In the genomic region with DNA sequence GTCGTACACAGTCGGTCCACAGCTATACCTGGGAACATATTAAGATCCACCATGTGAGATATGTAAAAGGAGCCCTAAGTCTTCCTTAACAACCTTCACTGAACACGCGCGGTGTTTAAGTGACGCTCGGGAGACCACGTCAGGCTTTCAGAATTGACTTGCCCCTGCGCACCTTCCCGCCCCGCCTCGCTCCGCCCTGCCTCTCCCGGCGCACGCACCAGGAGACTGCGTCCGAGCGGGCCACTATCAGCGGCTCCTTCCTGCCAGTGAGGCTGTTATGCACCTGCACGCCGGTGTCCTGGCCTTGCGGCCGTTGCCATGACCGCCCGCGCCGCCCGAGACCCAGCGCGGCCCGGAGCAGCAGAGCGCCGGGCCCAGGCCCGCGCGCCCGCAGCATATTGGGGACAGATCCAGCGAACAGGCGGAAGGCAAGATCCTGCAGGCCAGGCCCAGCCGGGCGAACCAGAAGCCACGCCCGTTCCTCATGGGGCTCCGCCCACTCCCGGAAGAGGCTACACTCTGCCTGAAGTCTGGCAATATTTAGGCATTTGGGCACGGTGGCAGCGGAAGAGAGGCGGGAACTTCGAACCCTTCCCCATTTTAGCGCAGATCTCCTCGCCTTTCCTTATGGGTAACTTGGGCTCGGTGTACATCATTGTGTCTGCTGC, we compare ENCODE assay signal across 8 mouse cellular contexts. TPM values are rescaled to one million over a fixed set of nuclear protein-coding genes. Genes with fewer than 3 reads are reported as not detected.
A peak's percentile ranks its signal among the peaks of the same experiment; 100 is the strongest.
DNase-seq lines count a peak whose midpoint lies in the region; ATAC-seq lines count a peak whose summit lies in the region.

Gene Cars2 (minus strand): TSS at position 503 of the 668 bp plus-strand sequence.

- peak within 1 kb of the TSS; percentile 92 for H3K27ac ChIP-seq in hindbrain, embryonic 12.5 days

- H3K4me3 ChIP-seq in hindbrain, embryonic 12.5 days, result peak within 1 kb of the TSS; percentile 82

- H3K36me3 ChIP-seq in hindbrain, embryonic 12.5 days, result peaks cover 10% of the 10 kb centered on the region

- peak; percentile 66 for ATAC-seq in hindbrain, embryonic 12.5 days (ENCODE audit: low FRiP score)

- peaks cover 16% of the 10 kb centered on the region for H3K4me1 ChIP-seq in hindbrain, embryonic 12.5 days

- H3K27me3 ChIP-seq in hindbrain, embryonic 12.5 days, result no peaks in the 10 kb centered on the region

- WGBS in hindbrain, embryonic 12.5 days, result under 1% methylated on average over 53 of the region's 53 CpGs

- H3K4me2 ChIP-seq in hindbrain, embryonic 12.5 days (replicated peaks), result peak within 1 kb of the TSS; percentile 74

- no peaks in the 10 kb centered on the region for H3K9me3 ChIP-seq in hindbrain, embryonic 12.5 days (replicated peaks)

- peak; percentile 91 for DNase-seq in MN1 (ENCODE audit: low spot score)
- peak; percentile 93 for DNase-seq in cerebellum, adult 9-11 months
- peak; percentile 79 to 87 for DNase-seq in frontal cortex, postnatal 10 days (ENCODE audit: low spot score in 2 of 2)
- DNase-seq in layer of hippocampus, postnatal 14 days (ENCODE audit: low spot score in 2 of 2), result peak; percentile 82 to 92
- DNase-seq in lung, postnatal 14 days, result peak; percentile 95
- DNase-seq in retina, adult 2 months (ENCODE audit: low read depth, low spot score), result peak; percentile 63
- peak; percentile 95 to 96 for DNase-seq in thymus, postnatal 36 days

- peak within 1 kb of the TSS; percentile 93 for H3K9ac ChIP-seq in hindbrain, embryonic 12.5 days

RNA-seq across cellular contexts. Expression of gene Cars2, which starts in this region (rescaled TPM):
- polyA plus RNA-seq in hindbrain, embryonic 12.5 days (2016; fragmentation: Nextera tagmentation; extraction: Ambion mirVana), result 17.9 and 20.6 TPM in 2 replicates
- total RNA-seq in layer of hippocampus, postnatal 14 days (2021), result 10 to 100 TPM; 20.5 to 22.4 TPM

Comparison
In these comparisons a context has a peak if more than half of its experiments do, and no peak if none do; other contexts are left out.
1. Peak in every context shown above with its lines: DNase-seq, ATAC-seq, H3K4me3 ChIP-seq and H3K27ac ChIP-seq.